Mouse (Mus musculus): Measurements from ENCODE around the gene Nqo2. TPM values are rescaled to one million over a fixed set of nuclear protein-coding genes. Genes with fewer than 3 reads are reported as not detected.
A peak's percentile ranks its signal among the peaks of the same experiment; 100 is the strongest.
"Not testable (repeated sequence)": the region's sequence is repeated elsewhere in the genome, so short reads cannot be mapped to it uniquely, and the experiment has no call there.

The Nqo2 gene
- 10 to 100 TPM; 38.3 to 41.5 TPM for total RNA-seq (2021)
- long read RNA-seq, experiment 1, transcript Nqo2-201 (8 exons, 1,063 nt): major isoform, 16 of 29 reads
- long read RNA-seq, experiment 1, transcript Nqo2-202 (7 exons, 3,842 nt): minor isoform, 5 of 29 reads
- long read RNA-seq, experiment 1, partial matches to known transcripts: 3 of 29 reads
- long read RNA-seq, experiment 1, other reads (novel, unspliced or antisense): 2 of 29 reads
- long read RNA-seq, experiment 2, transcript Nqo2-201 (8 exons, 1,063 nt): major isoform, 9 of 19 reads
- long read RNA-seq, experiment 2, transcript Nqo2-202 (7 exons, 3,842 nt): minor isoform, 5 of 19 reads
- long read RNA-seq, experiment 2, partial matches to known transcripts: 1 of 19 reads
- long read RNA-seq, experiment 2, other reads (novel, unspliced or antisense): 4 of 19 reads

DNA sequence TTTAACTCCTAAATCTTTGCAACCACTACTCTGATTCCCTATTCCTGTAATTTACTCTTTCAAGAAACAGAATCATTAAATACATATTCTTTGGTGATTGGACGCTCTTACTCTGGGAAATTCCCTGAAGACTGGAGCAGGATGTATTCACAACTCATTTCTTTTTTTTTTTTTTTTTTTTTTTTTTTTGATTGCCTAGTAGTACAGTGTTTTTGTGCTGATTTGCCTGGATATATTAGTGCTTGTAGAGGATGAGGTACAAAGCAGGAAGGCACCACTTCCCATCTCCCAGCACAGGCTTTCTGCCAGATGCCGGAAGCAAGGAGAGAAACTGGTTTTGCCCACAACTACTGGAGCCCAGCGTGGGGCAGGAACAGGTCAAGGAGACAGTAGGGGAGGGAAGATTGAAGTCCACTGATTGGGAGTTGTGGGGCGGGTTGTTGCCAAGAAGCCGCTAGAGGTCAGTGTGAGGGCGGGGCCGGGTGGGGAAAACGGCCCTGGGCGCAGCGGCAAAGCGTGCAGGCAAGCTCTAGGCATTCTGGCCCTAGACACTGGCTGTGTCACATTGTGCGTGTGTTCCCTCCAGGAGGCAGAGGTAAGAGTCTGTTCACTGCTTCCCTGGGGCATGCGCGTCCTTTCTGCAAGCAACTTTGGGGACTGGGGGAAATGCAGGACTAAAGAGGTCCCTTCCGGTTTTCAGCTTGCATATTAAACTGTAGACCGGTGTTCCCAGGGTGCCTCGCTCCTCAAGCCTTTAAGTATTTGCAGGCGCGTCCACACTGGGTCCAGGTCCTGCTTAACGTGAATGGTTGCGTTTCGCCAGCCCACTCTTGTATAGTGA lies at the start of gene Nqo2:
Gene Nqo2, plus strand, starts transcription at position 482 of the 841 bp plus-strand sequence.
- DNase-seq: peak; percentile 84 to 87

DNA sequence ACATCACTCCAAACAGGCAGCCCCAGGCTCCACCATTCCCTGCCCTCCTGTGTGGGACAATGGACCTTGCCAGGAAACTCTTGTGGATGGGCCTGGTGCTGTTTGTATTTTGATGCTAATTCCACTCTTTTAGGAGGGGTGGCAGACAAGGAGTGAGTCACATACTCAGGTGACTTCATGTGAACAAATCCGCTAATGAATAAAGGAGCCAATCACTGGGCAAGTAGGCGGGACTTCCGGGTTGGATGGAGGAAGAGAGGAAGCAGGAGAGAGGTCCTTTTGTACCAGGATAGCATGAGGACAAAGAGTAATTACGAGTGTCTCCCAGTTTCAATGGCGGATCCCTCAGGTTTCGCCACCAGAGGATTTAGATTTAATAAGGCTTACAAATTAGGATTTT lies 43.4 kb upstream of the Nqo2 start:
- DNase-seq: no peak

DNA sequence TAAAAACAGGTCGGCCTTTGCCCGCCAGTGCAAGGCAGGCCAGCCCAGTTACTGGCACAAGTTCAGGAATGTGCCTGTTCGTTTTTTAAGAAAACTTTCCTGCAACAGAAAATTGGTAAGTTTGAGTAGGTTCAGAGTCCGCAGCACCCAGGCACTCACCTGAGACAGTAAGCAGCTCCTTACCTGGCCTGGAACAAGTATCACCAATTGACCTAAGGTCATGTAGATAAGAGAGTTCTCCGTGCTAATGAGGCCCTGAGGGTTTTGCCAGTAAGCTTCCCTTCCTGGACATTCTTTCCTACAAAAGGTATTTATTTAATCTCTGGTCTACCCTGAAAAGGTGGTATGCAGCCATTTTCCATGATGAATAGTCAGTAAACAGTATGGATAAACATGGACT lies 42.8 kb upstream of the Nqo2 start:
- no peak for DNase-seq

DNA sequence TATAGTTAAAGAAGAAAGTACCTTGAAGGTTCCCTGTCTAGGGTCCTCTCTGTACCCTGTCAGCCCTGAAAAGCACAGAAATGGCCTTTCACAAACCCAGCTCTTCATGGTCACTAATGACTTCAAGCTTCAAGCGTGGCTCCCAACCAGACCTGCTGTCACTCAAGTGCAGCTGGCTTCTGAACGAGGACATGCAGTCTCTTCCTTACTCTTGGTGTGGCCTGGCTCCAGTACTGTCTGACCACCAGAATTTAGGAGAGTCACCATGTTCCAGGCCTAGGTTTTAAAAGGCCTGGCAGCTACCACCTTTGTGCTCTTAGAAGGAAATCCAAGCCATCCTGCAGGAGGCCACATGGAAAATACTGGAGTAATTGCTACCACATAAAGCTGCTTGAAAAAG lies 34.2 kb upstream of the Nqo2 start:
- DNase-seq: no peak

DNA sequence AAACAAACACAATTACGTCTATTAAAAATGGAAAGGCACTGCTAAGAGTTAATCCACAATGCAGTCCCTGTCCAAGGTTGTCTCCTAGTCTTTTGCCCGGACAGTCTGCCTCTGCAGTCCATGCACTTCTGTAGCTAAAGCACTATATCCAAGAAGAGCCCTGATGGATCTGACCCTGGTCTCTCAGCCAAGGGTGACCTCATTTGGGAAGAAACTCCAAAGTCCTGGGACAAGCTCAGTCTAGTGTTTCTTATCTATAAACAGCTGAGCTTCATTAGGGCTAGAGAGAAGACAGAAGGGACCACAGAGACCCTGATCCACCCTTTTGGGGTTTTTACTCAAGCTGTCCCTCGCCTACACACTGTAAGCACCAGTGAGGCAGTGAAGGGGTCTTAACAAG lies 33.6 kb upstream of the Nqo2 start:
- DNase-seq: peak; percentile 77 to 82

DNA sequence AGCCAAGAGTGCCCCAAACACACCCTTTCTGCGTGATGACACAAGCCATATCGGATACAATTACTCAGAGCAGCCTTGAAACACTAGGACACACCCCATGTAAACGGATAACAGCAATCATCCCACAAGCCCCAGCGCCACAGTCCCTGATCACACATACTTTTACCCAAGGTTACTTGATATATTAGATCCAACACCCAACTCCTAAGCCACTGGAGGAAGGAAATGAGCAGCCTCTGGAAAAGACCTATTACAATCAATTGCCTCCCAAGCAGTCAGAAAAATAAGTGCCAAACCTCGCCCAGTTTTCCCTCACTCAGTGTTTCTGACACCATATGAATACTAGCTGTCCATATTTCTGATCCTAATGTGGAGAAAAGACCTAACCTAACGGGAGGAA lies 29.7 kb upstream of the Nqo2 start:
- peak; percentile 44 to 54 for DNase-seq

DNA sequence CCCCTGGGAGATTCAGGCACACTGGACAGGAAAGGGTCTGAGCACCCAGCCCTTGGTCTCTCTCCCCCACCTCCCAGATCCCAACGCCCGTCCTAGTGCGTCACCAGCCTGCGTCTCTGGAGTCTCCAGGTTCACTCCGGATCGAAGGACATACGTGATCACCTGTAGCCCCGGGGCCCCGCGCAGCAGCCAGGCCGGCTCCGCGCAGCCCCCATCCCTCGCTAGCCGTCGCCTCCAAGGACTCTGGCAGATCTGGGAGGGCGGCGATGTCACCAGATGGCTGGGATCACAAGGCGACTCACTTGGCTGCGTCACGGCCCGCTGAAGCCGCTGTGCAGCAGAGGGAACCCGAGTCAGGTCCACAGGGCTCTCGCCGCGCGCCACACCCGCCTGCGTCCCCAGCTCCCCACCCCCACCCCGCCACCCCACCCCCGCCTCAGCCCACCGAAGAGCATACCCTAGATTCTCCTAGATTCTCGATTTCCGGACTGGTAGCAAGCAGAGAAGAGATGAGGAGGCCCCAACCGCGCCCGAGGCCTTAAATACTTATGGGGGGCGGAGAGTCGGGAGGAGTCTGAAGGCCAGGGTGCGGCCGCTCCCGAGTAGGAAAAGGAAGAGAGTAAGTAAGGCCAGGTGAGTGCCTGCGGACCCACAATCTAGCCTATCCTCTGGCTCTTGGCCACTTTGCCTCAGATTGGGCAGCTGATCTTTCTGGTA lies 28.9 kb upstream of the Nqo2 start:
- DNase-seq: peak; percentile 86 to 87

DNA sequence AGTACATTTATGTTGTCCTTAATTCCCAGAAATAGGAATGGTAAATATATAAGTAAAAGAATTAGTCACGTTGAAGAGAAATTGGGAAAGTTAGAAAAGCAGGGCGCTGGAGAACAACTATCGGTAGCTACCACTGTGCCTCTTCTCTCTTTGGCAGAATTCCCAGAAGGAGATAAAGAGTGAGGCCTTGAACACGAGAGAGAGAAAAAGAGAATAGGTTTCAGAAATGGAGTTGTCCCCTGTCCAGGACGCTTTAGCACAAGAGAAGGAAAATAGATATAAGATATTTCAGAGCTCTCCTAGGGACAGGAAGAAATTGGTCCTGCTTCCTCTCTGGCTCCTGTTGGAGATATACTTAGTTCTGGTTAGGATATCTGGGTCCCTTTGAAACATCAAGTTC lies 27.3 kb upstream of the Nqo2 start:
- DNase-seq: no peak

DNA sequence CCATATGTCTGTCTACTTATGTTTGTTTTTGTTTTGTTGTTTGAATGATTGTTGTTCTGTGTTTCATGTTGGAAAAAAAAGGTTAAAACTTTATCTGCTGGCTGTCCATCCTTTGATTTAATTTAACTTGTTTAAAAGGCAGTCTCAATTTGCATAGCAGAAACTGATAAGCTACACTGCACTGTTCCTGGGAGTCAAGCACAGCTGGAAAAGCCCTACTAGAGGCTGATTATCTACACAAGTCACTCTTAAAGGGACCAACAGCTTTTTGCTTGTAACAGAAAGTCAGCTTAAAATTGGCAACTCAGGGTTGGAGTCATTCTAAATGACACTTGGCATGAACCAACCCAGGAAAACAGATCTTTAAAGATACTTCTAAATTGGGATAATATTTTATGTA lies 26.9 kb upstream of the Nqo2 start:
- not testable (repeated sequence) for DNase-seq

DNA sequence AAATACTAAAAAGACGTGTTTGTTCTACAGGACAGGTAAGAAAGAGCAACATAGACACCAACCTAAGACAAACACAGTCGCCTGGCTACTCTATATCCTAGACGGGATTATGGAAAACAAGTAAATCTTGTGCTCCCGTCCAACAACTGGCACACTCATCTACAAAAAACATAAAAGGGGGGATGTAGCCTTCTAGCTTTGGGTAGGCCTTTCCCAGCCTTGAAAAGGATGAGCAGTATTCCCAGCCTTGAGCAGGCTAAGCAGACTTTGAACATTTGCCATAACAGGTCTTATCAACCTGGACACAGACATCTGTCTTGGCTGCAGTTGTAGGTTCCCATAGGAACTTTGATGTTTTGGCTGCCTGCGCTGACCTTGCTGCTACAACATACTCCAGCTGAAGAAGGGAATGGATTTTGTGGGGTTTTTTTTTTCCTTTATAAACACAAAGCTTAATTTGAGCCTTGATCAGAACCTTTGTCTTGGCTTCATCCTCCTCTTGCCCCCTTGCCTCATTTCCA lies 23.1 kb upstream of the Nqo2 start:
- peak in 1 of 2 experiments; percentile 25 for DNase-seq

DNA sequence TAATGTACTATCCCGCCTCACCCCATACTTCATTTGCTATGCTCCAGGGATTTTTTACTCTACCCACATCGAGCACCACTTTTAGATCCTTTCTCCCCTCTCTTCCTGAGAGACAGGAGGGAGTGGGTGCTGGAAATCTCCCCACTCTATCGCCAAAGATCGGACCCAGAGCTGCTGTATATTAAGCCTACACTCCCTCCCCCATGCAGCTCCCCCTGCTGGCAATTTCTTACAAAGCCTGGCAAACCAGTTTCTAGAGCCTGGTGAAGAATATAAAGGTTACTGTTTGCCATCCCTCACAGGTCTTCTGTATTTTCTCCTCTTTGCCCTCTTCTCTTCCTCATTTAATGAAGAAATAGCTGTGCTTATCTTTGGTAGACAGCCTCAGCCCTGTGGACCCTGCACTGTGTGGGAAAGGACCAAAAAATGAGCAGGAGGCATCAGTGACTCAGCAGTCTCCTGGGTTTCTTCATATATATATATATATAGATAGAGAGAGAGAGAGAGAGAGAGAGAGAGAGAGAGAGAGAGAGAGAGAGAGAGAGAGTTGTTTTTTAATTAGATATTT lies 22.2 kb upstream of the Nqo2 start:
- peak; percentile 18 to 60 for DNase-seq

DNA sequence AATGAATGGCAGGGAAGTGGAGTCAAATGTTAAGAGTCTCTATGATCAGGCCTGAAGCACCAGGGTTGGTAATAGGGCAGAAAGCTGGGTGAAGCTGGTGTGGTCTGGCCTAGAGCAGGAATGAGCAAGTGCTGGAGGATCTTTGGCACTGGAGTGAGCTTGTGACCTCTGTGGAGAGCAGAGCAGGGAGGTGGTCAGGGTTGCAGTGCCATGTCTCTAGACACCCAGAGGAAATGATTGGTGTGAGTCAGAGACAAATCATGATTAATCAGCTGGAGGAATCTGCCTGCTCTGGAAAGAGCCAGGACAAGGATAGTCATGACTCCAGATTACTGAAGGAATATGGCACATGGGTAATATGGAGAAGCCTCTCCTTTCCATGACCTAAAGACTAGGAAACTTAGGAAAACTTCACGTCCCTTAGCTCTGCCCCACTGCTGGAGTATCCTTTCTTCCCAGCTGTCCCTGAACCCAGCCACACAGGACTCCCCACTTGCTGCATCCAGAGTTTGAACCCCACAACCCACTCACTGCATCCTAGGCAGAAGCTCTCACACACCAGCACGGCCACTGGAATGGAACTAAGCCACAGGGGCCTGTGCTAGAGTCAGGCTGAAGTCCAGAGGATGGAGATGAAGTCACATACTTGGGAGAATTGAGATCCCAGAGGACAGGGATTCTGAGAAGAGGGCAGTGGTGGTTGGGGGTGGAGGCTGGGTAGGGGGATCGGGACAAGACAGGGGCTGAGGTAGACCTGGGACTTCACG lies 13.0 kb upstream of the Nqo2 start:
- DNase-seq: peak in 1 of 2 experiments; percentile 19

DNA sequence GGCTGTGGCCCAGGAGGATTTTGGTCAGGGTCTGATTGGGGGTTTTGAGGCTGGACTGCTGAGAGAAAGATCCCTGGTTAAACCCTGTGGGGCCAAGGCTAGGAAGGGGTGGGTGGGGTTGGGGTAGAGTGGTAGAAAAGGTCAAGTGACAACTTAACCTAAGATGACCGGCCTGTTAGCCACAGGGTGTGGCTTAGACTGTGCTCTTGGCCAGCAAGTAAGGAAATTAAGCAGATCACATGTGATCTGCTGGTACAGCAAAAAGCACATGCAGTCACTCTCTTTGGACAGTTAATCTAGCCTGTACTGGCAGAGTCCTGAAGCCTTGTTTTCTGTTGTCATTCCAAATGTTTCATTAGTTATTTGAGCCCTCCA lies 12.4 kb upstream of the Nqo2 start:
- peak in 1 of 2 experiments; percentile 25 for DNase-seq

DNA sequence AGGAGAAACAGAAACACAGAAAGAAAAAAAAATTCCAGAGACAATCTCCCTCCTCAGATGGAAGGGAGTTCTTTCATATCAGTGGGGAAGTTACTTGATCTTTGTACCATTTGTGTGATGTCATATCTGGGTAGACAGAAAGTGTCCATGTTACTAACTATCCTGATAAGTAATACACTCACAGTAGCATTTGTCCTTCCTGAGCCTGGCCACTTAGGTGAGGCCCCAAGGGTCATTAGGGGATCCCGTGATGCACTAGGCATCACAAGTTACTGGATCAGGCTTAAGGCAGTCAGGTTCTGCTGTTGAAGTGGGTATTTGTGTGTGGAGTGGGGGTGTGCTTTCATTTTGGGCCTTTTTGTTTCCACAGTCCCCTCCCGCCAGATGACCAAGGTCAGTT lies 11.5 kb upstream of the Nqo2 start:
- DNase-seq: no peak

DNA sequence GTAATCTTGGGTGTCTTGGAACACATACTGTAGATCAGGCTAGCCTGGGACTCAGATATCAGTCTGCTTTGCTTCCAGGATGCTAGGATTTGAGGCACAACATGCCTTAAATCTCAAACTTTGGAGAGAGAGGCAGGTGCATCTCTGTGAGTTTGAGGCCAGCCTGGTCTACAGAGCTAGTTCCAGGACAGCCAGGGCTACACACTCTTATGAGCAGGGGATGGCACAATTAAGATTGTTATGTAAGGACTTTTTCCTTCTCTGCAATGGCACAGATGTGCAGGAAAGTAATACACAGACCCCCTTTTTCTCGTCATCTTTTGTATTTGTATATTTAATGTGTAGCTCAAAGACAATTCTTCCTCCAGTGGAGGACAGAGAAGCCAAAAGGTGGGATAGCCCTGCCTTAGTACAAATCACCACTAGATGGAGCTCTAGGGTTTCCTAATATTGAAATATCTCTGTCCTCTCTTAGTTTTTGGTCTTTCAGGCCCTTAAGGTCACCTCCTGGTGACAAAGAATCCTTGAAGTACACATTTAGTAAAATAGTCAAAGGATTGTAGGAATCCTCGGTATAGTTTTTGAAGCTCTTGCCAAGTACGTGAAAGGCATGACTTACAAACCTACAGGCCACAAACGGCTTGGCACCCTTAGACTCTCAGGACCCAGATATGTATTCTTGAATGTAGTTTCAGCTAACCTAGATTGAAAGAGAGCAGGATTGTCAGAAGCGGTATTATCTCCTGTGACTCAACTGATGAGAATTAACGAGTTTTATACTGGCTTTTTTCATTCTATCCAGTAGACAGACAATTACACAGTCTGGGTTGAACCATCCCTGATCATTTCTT lies 7.7 kb upstream of the Nqo2 start:
- DNase-seq: peak; percentile 38 to 78

DNA sequence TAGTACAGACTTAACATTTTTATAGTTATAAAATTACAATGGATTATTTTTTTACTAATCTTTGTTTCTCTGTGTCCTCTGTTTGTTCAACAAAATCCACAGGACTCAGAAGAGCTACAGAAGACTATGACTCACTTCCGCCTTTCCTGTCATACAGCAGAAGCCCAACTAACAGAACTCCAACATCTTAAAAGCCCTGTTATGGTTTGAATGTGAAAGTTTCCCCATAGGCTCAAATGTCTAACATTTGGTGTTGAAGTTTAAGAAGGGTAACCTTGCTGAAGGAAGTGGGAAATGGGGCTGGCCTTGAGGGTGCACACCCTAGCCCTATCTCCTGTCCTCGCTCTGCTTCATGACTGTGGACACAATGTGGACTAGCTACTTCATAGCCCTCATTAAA lies 4.7 kb upstream of the Nqo2 start:
- DNase-seq: no peak

DNA sequence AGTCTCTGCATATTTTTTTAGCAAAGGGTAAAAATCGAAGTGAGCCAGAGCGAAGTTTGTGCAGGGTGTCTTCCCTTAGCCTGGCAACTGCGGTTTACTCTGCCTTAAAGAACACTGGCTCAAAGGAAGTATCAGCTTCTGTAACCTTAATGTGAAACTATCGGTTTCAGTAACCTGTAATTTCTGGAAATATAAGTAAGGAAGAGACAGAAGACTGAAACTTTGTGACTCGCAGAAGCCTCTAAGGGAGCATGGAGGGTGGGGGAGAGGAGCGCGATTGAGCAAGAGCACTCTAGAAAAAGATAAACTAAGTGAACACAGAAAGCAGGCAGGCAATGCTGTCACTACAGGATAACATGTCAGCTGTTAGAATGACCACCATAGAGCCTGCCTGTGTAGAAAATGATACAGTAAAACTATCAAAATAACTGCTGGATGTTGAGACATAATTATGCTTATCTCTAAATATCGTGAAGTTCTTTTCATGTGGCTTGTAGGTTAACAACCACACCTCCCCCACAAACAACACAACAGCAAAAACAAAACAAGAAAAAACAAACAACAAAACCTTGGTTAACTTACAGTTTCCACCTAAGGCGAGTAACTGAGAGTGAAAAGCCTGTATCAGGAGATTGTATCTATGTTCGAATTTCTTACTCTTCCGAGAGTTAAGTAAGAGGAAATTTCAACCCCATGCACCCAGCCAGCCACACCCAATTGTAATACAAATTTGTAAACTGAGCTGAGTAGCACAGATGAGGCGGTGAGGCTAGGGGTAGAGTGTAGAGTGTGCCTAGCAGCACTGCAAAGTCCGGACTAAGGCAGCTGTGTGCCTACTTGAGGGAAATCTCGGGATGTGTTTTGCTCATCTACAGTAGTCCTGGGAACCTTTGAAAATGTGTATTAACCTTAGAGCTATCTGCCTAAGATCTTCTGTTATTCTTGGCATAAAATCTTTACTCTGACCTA lies 853 bp downstream of the Nqo2 start:
- peak; percentile 43 to 61 for DNase-seq

DNA sequence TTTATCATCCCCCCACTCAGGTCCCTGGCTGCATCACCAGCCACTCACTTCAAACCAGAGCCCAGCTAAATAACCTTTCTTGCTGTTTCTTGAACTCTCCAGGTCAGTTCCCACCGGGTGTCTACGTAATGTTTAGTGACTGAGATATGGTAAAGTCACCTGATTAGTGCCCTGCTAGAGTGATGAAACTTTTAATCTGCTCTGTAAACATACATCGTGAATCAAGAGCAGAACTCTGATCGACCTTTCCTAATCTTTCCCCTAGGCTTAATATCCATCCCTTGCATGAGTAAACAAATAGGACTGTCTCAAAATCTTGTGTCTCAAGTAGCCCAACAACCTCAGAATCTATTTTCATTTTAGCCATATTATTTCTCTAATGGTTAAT lies 1.5 kb downstream of the Nqo2 start:
- DNase-seq: no peak

DNA sequence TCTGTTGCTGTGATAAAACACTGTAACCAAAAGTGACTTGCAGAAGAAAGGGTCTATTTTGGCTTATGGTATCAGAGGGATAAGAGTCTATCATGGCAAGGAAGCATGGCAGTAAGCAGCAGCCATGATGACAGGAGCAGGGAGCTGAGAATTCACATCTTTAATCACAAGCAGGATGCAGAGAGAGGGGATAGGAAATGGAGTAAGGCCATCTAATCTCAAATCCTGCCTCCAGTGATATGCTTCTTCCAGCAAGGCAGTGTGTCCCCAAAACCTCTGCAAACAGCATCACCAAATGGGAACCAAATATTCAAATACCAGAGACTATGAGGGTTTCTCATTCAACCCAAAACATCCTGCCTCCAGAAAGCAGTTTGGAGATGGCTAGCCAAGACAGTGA lies 2.1 kb downstream of the Nqo2 start:
- no peak for DNase-seq
